Mouse (Mus musculus): Measurements from ENCODE around the gene Def8. TPM values are rescaled to one million over a fixed set of nuclear protein-coding genes. Genes with fewer than 3 reads are reported as not detected.
"Not testable (repeated sequence)": the region's sequence is repeated elsewhere in the genome, so short reads cannot be mapped to it uniquely, and the experiment has no call there.

Def8 gene
- polyA plus RNA-seq, 1 experiment from 2014 or later: 21.3 TPM

- no peak for DNase-seq (ENCODE audit: low spot score)
Observed at GRCm38 (mm10) chr8:123432381-123432780, 9.1 kb downstream of the Def8 start.

- not testable (repeated sequence) for DNase-seq (ENCODE audit: low spot score)
Observed at GRCm38 (mm10) chr8:123433241-123433974, 10.1 kb downstream of the Def8 start.

GRCm38 (mm10) chr8:123441788-123442187, 18.5 kb downstream of the Def8 start:
- DNase-seq (ENCODE audit: low spot score): no peak

- DNase-seq (ENCODE audit: low spot score): no peak
Observed at GRCm38 (mm10) chr8:123442351-123442750, 19.0 kb downstream of the Def8 start.

GRCm38 (mm10) chr8:123442871-123443575, 19.7 kb downstream of the Def8 start:
- peak; percentile 90 for DNase-seq (ENCODE audit: low spot score)

GRCm38 (mm10) chr8:123443576-123443921, 20.2 kb downstream of the Def8 start:
- no peak for DNase-seq (ENCODE audit: low spot score)

GRCm38 (mm10) chr8:123444131-123444530, 20.8 kb downstream of the Def8 start:
- no peak for DNase-seq (ENCODE audit: low spot score)

GRCm38 (mm10) chr8:123445981-123446380, 22.7 kb downstream of the Def8 start:
- no peak for DNase-seq (ENCODE audit: low spot score)

GRCm38 (mm10) chr8:123446799-123447198, 23.5 kb downstream of the Def8 start:
- no peak for DNase-seq (ENCODE audit: low spot score)

GRCm38 (mm10) chr8:123450783-123451182, 27.5 kb downstream of the Def8 start:
- DNase-seq (ENCODE audit: low spot score): no peak

- not testable (repeated sequence) for DNase-seq (ENCODE audit: low spot score)
Observed at GRCm38 (mm10) chr8:123451747-123452146, 28.4 kb downstream of the Def8 start.

GRCm38 (mm10) chr8:123452149-123452548, 28.8 kb downstream of the Def8 start:
- DNase-seq (ENCODE audit: low spot score): no peak

- DNase-seq (ENCODE audit: low spot score): no peak
Observed at GRCm38 (mm10) chr8:123453291-123453690, 30.0 kb downstream of the Def8 start.

- DNase-seq (ENCODE audit: low spot score): no peak
Observed at GRCm38 (mm10) chr8:123453951-123454350, 30.6 kb downstream of the Def8 start.

- no peak for DNase-seq (ENCODE audit: low spot score)
Observed at GRCm38 (mm10) chr8:123454559-123454958, 31.2 kb downstream of the Def8 start.

GRCm38 (mm10) chr8:123463651-123464050, 40.3 kb downstream of the Def8 start:
- no peak for DNase-seq (ENCODE audit: low spot score)

- no peak for DNase-seq (ENCODE audit: low spot score)
Observed at GRCm38 (mm10) chr8:123467476-123467875, 44.1 kb downstream of the Def8 start.

- DNase-seq (ENCODE audit: low spot score): not testable (repeated sequence)
Observed at GRCm38 (mm10) chr8:123472991-123473390, 49.7 kb downstream of the Def8 start.

GRCm38 (mm10) chr8:123474549-123474948, 51.2 kb downstream of the Def8 start:
- DNase-seq (ENCODE audit: low spot score): not testable (repeated sequence)

- peak; percentile 8 for DNase-seq (ENCODE audit: low spot score)
Observed at GRCm38 (mm10) chr8:123476911-123477736, 53.8 kb downstream of the Def8 start.

- DNase-seq (ENCODE audit: low spot score): peak; percentile 89
Observed at GRCm38 (mm10) chr8:123477737-123478258, 54.5 kb downstream of the Def8 start, which contains the start of gene Afg3l1. Afg3l1 (plus strand) TSS chr8:123477903.

Data from thymus, postnatal 0 days (tissue).